Mouse (Mus musculus): ENCODE results near the gene Epn2.
A peak's percentile ranks its signal among the peaks of the same experiment; 100 is the strongest.

Gene Epn2

DNA sequence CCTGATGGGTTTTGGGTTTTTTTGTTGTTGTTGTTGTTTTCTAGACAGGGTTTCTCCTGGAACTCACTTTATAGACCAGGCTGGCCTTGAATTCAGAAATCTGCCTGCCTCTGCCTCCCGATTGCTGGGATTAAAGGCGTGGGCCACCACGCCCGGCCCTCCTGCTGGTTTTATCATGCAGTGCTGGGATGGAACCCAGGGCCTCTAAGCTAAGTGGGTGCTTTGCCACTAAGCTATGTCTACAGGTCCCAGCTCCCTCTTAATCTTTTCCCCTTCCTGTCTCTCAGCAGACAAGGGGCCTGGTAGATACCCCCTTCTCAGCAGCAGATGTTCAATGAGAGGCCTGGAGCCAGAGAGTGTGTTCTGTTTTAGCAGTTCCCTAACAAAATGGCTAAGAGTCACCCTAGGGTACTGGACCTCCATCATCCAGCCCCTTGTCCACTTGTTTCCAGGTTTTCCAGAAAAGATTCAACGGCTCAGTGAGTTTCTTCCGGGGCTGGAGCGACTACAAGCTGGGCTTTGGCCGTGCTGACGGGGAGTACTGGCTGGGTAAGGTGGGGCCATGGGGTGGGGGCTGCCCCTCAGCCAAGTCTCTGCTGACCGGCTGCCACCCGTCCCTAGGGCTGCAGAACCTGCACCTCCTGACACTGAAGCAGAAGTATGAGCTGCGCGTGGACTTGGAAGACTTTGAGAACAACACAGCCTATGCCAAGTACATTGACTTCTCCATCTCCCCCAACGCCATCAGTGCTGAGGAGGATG is 92.8 kb downstream of the Epn2 start:
- peak; percentile 57 to 77 for DNase-seq

DNA sequence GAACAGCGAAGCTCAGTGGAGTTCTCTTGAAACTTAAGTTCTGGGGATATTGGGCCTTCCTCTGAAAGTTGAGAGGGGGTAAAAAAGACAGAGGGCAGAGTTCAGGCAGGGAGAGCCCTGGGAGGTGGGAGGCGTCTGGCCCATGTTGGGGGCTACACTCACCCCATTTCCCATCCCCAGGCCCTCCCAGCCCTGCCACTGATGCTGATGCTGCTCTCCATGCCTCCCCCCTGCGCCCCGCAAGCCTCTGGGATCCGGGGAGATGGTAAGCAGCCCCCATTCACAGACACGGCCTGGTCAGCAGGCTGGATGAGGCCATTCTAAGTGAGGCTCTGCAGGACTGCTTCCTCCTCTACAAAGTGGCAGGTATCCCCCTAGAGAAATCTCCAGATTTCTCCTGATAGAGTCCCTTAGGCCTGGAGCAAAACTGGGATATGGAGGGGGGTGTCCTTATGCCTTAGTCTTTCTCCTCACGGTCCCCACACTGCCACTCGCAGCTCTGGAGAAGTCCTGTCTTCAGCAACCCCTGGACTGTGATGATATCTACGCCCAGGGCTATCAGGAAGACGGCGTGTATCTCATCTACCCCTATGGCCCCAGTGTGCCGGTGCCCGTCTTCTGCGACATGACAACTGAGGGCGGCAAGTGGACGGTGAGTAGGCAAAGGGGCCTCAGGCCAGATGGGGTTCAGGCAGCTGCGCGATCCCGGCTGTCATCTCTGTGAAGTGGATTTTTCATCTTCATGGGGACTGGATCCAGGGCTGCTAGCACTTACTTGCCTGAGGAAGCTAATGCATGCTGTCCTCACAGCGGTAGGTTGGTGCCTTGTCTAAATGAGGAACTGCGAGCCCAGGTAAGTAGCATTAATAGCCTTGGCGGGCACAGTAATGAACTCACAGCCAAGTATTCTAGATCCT is 93.7 kb downstream of the Epn2 start:
- DNase-seq: peak; percentile 57 to 59

DNA sequence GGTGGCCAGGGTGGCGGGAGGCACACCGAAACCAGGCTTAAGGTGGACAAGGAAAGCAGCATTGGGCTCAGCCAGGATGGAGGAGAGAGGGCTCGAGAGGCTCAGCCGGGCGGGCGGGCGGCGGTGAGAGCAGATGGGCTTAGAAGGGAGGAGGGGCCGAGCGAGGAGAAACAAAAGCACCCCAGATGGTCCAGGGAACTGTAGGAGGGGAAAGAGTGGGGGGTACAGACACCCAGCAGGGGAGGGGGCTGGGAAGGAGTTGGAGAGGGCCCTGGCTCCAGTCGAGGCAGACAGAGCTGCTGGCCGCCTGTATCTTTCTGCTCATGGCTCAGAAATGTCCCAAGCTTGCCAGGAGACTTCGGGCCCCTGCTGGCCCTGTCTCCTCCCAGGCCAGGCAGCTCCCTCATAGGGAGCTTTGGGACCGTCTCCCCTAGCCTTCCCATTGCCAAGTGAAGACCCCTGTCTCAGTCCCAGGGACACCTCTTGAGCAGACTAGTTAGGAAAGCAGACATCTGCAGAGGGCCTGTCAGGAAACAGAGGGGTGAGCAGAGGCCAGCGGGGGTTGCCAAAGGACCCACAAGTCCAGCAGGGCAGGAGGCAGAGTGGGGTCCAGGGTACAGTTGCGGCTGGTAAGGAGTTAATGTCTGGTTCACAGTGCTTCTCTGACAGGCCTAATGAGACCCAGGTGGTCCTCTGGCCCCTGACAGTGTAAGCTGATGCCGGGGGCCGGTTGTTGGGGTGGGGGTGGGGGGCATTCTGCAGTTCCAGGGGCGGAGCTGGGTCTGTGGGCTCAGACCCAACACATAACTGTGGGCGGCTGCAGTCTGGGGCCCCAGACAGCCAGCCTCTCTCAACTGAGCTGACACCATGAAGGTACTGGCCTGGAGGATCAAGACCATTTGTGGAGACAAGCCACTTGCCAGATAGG is 94.6 kb downstream of the Epn2 start, which contains the start of gene Mfap4:
Gene Mfap4 (plus strand): TSS at position 819 of the 928 bp plus-strand sequence.
- peak; percentile 89 to 95 for DNase-seq

DNA sequence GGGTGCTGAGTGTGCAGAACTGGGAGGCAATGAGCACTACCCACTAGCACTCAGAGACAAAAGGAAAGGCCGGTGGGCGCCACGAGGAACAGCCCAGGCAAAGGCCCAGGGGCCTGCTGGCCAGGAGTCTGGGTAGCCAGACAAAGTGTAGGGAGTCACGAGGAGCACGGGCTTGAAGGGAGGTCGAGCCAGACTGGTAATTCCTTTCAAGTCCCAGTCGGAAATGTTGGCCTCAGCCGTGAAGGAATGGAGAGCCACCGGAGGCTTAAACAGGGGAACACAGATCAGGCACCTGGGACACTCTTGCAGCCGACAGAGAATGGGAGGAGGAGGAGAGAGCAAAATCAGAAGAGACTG is 95.3 kb downstream of the Epn2 start:
- peak in 1 of 2 experiments; percentile 70 for DNase-seq

DNA sequence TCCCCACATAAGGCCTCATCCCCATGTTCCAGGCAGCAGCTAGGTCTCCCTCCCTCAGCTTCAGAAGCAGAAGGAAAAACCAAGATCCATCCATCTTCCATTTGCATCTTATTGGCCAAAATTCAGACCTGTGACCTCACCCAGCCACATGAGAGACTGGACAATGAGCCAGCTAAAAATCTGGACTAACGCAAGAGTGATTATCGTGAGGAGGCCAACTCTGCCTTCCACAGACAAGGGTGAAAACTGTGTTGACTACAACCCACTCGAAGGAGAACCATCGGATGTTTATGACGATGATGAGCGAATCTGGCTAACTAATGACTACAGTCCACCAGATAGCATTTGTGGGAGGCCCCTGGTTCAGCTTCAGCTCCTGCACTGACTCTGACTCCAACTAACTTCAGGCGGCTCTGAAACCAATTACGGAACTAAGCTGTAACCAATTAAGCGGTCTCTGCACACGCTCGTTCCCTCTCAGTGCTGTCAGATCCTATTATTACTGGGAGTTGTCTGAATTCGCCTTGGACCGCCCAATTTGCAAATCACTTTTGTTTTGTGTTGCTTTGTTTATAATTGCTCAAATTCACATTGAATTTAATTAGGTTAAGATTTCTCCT is 96.2 kb downstream of the Epn2 start:
- peak; percentile 28 to 38 for DNase-seq

DNA sequence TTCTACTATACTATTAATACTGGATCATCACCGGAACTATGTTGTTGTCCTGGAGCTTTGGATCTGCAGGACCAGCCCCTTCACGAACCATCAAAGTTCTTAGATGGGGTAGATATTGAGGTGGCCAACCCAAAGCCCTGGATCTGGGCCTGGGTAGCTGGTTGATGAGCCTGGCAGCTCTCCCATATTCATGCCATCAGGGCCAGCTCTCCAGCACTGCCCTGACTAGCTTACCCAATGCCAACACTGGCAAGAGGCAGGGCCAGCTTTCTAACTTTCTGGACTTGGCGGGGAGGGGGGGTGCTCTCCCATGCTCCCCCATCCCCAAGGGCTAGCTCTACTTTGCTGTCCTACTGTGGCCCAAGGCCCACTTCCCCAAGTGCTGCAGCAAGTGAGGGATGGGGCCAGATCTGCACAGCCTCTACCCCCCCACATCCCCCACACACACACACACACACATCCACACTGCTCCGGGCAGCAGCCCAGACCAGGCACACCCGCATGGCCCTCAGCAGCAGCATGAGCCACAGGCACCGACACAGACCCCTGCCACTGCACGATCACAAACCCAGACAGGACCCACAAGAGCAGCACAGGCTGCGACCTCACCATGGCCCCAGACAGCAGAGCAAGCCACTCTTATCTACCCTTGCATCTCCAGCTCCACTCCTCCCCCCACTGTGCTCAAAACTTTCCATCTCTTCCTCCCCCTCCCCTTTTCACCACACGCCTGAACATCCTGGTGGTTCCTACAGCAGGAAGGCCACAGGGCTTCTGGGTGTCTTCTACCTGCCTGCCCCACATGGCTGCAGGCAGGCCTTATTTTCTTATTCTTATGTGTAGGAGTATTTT is 98.0 kb downstream of the Epn2 start:
- DNase-seq: peak; percentile 81 to 86

DNA sequence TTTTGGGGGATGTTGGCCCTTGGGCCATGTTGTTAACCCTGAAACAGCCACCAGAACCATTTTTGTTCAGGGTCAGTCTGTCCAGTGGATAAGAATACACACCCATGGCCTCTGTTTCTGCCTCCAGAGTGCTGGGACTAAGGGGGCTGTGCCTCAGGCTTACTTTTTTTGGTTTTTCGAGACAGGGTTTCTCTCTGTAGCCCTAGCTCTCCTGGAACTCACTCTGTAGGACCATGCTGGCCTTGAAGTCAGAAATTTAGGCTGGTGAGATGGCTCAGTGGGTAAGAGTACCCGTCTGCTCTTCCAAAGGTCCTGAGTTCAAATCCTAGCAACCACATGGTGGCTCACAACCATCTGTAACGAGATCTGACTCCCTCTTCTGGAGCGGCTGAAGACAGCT is 100.7 kb downstream of the Epn2 start:
- DNase-seq: peak in 1 of 2 experiments; percentile 2

DNA sequence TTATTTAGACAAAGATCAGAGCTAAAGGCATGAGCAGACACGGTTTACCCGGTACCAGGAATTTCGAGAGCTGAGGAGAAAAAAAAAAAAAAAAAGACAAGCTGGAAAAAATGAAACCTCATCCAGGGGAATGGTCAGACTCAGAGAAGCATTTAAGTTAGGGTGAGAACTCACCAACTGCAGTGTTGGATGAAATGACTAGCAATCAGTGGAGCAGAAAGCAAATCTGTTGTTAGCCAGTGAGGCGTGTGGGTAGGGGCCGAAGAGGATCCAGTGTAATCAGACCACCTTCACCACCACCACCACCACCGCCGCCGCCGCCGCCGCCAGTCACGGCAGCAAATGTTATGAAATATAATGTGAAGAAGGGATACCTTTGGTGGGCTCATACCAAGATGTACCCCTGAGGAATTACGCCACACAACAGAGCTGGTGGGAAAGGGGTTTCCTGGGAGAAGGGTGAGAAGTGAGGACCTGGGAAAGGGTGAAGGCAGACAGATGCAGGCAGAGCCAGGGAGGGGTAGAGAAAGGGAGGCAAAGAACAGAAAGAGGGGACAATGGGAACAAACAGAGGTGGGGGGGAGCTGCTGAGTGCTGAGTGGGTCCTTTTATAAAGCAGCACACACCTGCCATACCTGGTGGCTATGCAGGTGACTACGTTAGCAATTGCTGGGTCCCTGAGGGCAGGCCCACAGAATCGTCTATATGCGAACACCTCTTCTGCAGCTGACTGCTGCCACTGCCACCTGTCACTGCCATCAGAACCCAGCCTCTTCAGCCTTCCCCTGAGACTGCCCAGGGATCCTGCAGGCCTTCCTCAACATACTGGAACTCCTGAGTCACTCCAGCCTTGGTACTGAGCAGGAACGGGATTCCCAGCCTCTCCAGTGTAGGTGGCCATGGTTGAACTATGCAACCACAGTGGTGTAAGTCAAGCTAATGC is 101.7 kb downstream of the Epn2 start:
- DNase-seq: peak; percentile 60 to 61

DNA sequence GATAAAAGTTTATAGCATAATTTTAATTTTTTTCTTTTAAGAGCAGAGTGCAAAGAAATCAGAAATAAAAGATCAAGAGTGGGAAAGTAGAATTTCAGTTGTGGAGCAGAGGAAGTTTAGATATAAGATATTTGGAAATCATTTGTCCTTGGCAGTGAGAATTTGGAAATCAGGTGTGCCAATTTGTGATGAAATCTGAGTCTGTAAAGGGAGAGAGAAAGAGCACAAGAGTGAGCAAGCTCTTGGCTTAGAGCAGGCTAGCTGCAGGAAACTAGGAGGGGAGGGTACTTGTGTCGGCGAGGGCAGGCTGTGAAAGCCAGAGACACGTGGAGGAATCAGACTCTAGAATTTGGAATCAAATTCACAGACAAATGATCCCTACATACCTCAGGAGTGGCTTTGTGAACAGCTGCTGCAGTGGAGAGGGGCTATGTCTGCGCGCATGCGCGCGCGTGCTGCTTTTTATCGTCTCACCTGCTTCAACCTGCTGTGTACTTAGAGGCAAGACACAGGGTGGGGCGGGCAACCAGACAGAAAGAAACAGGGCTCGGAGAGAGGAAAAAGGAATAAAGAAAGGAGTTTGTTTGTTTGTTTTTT is 102.6 kb downstream of the Epn2 start:
- DNase-seq: peak; percentile 73 to 76

DNA sequence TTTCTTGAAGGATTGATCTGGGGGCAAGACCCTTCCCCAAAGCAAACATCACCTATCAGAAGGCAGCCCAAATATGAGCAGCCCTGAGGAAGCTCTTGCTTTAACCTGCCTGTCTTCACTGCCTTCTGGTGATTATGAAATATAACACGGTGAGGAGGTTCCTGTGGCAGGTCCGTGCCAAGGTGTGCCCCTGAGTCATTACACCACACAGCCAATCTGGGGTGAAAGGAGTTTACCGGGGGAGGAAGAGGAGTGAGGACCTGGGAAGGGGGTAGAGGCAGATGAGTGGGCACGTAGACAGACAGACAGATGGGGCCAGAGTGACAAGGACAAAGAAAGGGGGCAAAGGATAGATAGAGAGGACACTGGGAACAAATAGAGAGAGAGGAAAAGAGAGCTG is 105.9 kb downstream of the Epn2 start:
- DNase-seq: peak; percentile 8 to 23

DNA sequence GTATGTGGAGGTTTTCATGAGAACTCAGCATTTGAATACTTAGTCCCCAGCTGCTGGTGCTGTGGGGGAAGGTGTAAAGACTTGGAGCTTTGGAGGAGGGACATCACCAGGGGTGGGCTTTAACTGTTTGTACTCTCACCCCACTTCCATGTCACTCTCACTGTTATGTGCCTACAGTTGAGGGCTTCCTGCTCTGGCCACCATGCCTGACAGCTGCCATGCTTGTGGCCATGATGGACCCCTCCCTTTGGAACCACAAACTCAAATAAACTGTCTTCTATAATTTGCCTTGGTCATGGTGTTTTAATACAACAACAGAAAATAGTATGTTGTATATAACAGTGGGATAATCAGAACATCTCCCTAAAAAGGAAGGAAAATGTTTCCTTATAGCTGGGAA is 108.6 kb downstream of the Epn2 start:
- peak in 1 of 2 experiments; percentile 16 for DNase-seq

DNA sequence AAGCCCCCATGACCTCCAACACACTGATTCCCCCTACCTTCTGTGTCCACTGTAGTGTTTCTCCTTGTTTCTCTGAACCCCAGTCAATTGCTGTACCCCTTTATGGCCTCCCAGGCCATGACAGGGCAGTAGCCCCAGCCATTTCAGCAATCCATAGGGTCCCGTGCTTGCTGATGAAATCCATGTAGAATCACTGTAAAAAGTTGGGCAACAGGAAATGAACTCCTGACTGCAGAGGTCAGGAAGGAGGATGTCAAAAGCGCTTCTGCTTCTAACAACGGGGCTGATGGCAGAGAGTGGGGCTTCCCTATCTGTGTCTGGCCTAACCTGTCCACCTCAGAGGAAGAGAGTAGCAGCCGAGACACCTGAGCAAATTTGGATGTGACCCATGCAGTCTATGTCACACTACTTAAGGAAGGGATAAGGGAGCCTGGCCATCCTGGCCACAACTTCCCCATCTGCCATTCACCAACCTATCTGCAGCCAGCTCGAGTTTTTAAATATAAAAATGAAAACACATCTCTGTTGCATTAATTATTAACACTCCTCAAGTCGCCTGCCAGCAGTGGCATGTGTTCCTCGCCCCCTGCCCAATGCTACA is 110.1 kb downstream of the Epn2 start:
- peak; percentile 25 to 34 for DNase-seq

DNA sequence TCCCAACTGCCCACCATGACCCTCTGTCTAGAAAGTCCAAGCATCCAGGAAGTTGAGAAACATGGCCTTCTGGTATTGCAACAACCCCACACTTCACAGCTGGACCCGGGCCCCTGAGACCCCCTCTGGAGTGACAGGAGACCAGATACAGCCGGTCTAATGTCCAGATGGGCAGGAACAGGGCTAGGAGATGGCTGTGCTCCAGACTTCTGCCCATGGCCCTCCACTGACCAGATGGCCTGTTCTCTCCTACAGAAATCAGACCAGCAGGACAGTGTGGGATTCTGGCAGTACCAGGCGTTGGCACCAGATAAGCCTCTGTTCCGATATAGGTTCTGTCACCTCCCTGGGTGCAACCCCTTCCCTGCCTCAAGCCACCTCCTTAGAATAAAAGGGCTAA is 111.0 kb downstream of the Epn2 start:
- peak; percentile 94 to 95 for DNase-seq

Data from cerebellum, postnatal 10 days (tissue).